In genomic region chr11:49083808-49084207, GRCm38 (mm10) we compare ENCODE assay signal across 28 mouse cellular contexts. TPM values are rescaled to one million over a fixed set of nuclear protein-coding genes. Genes with fewer than 3 reads are reported as not detected.
DNase-seq lines count a peak whose midpoint lies in the region; ATAC-seq and TF ChIP-seq lines count a peak whose summit lies in the region.
"Had no signal": no experiment of that assay in that cellular context is flagged by ENCODE, and none has a peak within 500 bp of the region (broad histone marks: within the 10 kb centered on the region; RNA-seq: fewer than 3 reads in every experiment).

No protein-coding gene starts in this region.

- no peaks in the 10 kb centered on the region for H3K79me2 ChIP-seq in heart, adult 2 months (replicated peaks; ENCODE audit: control insufficient read depth, insufficient read depth, low read length)
- H3K79me2 ChIP-seq in MEL (ENCODE audit: control insufficient read depth, insufficient read depth, low read length, poor library complexity) = peaks cover 15% of the 10 kb centered on the region
- peaks cover 68% of the 10 kb centered on the region for H3K79me2 ChIP-seq in macrophage (ENCODE audit: inconsistent target)

- no peak for TF ChIP-seq EP300 in heart, adult 2 months (IDR thresholded peaks at IDR 0.05; ENCODE audit: insufficient read depth, low read depth, low read length)
- TF ChIP-seq EP300 in MEL (IDR thresholded peaks at IDR 0.05; ENCODE audit: low read depth in 1 of 2, low read length in 2 of 2) = peak; percentile 99 to 100

- TF ChIP-seq CTCF in heart, adult 2 months (IDR thresholded peaks at IDR 0.05) = no peak
- no peak for TF ChIP-seq CTCF in MEL (IDR thresholded peaks at IDR 0.05 in 2 of 3, conservative IDR thresholded peaks at IDR 0.05 in 1 of 3; ENCODE audit: control insufficient read depth in 1 of 3, insufficient read depth in 1 of 3, low read depth in 2 of 3, low read length in 3 of 3, poor library complexity in 1 of 3, severe bottlenecking in 1 of 3)

- no peak for TF ChIP-seq RAD21 in MEL (IDR thresholded peaks at IDR 0.05; ENCODE audit: low read depth, low read length)

- peaks cover 14% of the 10 kb centered on the region for H3K36me3 ChIP-seq in heart, adult 2 months (ENCODE audit: control insufficient read depth, insufficient read depth, low read length)
- peaks cover 0 to 74% of the 10 kb centered on the region in 2 experiments; a peak in 3 of 4 replicates for H3K36me3 ChIP-seq in MEL (ENCODE audit: control insufficient read depth in 1 of 2, insufficient read depth in 2 of 2, low read length in 2 of 2)
- H3K36me3 ChIP-seq in liver, embryonic 11.5 days (ENCODE audit: control insufficient read depth, insufficient read depth, low read length) = no peaks in the 10 kb centered on the region
- H3K36me3 ChIP-seq in macrophage (ENCODE audit: inconsistent target) = no peaks in the 10 kb centered on the region
- H3K36me3 ChIP-seq in midbrain, embryonic 10.5 days = no peaks in the 10 kb centered on the region
- H3K36me3 ChIP-seq: embryonic facial prominence, embryonic 13.5 days; hindbrain, embryonic 10.5 days; limb, embryonic 15.5 days had no signal

- peaks cover 28% of the 10 kb centered on the region for H3K4me1 ChIP-seq in heart, adult 2 months (ENCODE audit: control insufficient read depth, insufficient read depth, low read length)
- H3K4me1 ChIP-seq in MEL (ENCODE audit: control insufficient read depth in 1 of 2, insufficient read depth in 2 of 2, low read length in 2 of 2) = peaks cover 56 to 71% of the 10 kb centered on the region in 2 experiments
- peaks cover 43% of the 10 kb centered on the region for H3K4me1 ChIP-seq in liver, embryonic 11.5 days (replicated peaks; ENCODE audit: control insufficient read depth, insufficient read depth, low read length)
- H3K4me1 ChIP-seq in midbrain, embryonic 10.5 days = peaks cover 8% of the 10 kb centered on the region

- TF ChIP-seq POLR2A in heart, adult 2 months (IDR thresholded peaks at IDR 0.05; ENCODE audit: insufficient read depth, low read depth, low read length) = no peak
- TF ChIP-seq POLR2A in MEL (IDR thresholded peaks at IDR 0.05; ENCODE audit: control insufficient read depth in 1 of 2, insufficient read depth in 1 of 2, low read depth in 1 of 2, low read length in 2 of 2, poor library complexity in 1 of 2) = peak in 1 of 2 experiments; percentile 78; a peak in 2 of 4 replicates

- peak overlapping the region; percentile 34; the same call in 1 of the 2 replicates for H3K27ac ChIP-seq in heart, adult 2 months
- peak overlapping the region; percentile 98 for H3K27ac ChIP-seq in MEL (ENCODE audit: control insufficient read depth, low read depth, low read length)
- peak overlapping the region; percentile 71 for H3K27ac ChIP-seq in liver, embryonic 11.5 days (ENCODE audit: low read depth, low read length)
- peak overlapping the region; percentile 51 for H3K27ac ChIP-seq in macrophage
- H3K27ac ChIP-seq in midbrain, embryonic 10.5 days (replicated peaks) = no peak overlapping the region
- H3K27ac ChIP-seq: embryonic facial prominence, embryonic 13.5 days; hindbrain, embryonic 10.5 days; hindbrain, postnatal 0 days; layer of hippocampus, adult 2 months; limb, embryonic 15.5 days had no signal

- H3K4me2 ChIP-seq in liver, embryonic 11.5 days = no peak overlapping the region
- H3K4me2 ChIP-seq: embryonic facial prominence, embryonic 13.5 days; limb, embryonic 15.5 days; midbrain, embryonic 11.5 days had no signal

- ATAC-seq in liver, embryonic 11.5 days (replicated peaks; ENCODE audit: low FRiP score) = peak; percentile 61
- ATAC-seq: hindbrain, postnatal 0 days had no signal

- H3K9ac ChIP-seq in heart, adult 2 months (ENCODE audit: low read depth, low read length) = no peak overlapping the region
- H3K9ac ChIP-seq in MEL (ENCODE audit: control insufficient read depth, low read depth, low read length, poor library complexity, severe bottlenecking) = peak overlapping the region; percentile 59
- H3K9ac ChIP-seq in liver, embryonic 11.5 days (ENCODE audit: low read depth, low read length) = no peak overlapping the region
- H3K9ac ChIP-seq: embryonic facial prominence, embryonic 13.5 days; limb, embryonic 15.5 days had no signal

- intact Hi-C loops in heart, adult 2 months (cut with DNase I) = no loop called here
- intact Hi-C loops in heart, postnatal 10 days (cut with DNase I) = no loop called here

- no peak overlapping the region for H3K4me3 ChIP-seq in heart, adult 2 months
- H3K4me3 ChIP-seq in MEL (ENCODE audit: control insufficient read depth in 1 of 2, insufficient read depth in 1 of 2, low read depth in 2 of 2, low read length in 2 of 2) (peak overlapping the region; percentile 3 to 4; a peak in 3 of 4 replicates), macrophage (ENCODE audit: inconsistent target) (no peak overlapping the region)
- no peak overlapping the region for H3K4me3 ChIP-seq in liver, embryonic 11.5 days (ENCODE audit: low read depth, low read length)
- no peak overlapping the region for H3K4me3 ChIP-seq in midbrain, embryonic 10.5 days
- H3K4me3 ChIP-seq: embryonic facial prominence, embryonic 13.5 days; gastrocnemius, adult 2 months; hindbrain, embryonic 10.5 days; layer of hippocampus, adult 2 months; limb, embryonic 15.5 days had no signal

- DNase-seq in heart, adult 2 months = no peak
- no peak for DNase-seq in heart, postnatal 10 days
- DNase-seq in MEL (ENCODE audit: low read depth, low spot score) = peak; percentile 95
- no peak for DNase-seq in liver, embryonic 11.5 days (ENCODE audit: low spot score)
- DNase-seq in thymus, postnatal 0 days (ENCODE audit: low spot score) = no peak
- no peak for DNase-seq in thymus, postnatal 25 days
- DNase-seq in midbrain, embryonic 10.5 days (ENCODE audit: low spot score) = no peak
- DNase-seq: adrenal gland, adult 8-10 months; cerebellum, adult 9-10 months; gastrocnemius, adult 2 months; kidney, adult 18-20 months; kidney, postnatal 10 days; layer of hippocampus, postnatal 36 days; lung, postnatal 10 days; thymus, adult 2 months had no signal

- H3K9me3 ChIP-seq in MEL (replicated peaks; ENCODE audit: insufficient read depth, low read length) = no peaks in the 10 kb centered on the region
- no peaks in the 10 kb centered on the region for H3K9me3 ChIP-seq in liver, embryonic 11.5 days (ENCODE audit: control insufficient read depth, low read length)
- H3K9me3 ChIP-seq in midbrain, embryonic 10.5 days (replicated peaks) = no peaks in the 10 kb centered on the region
- H3K9me3 ChIP-seq: embryonic facial prominence, embryonic 13.5 days; hindbrain, embryonic 10.5 days; limb, embryonic 15.5 days had no signal

- no peaks in the 10 kb centered on the region for H3K27me3 ChIP-seq in heart, adult 2 months (ENCODE audit: control insufficient read depth, insufficient read depth, low read length)
- no peaks in the 10 kb centered on the region for H3K27me3 ChIP-seq in MEL (ENCODE audit: control insufficient read depth in 1 of 2, insufficient read depth in 2 of 2, low read length in 2 of 2)
- no peaks in the 10 kb centered on the region for H3K27me3 ChIP-seq in liver, embryonic 11.5 days (replicated peaks; ENCODE audit: control insufficient read depth, insufficient read depth, low read length)
- H3K27me3 ChIP-seq in midbrain, embryonic 10.5 days (ENCODE audit: low read depth, poor library complexity, severe bottlenecking) = no peaks in the 10 kb centered on the region
- H3K27me3 ChIP-seq: embryonic facial prominence, embryonic 13.5 days; limb, embryonic 15.5 days; Patski had no signal

- 72% methylated on average over 3 of the region's 3 CpGs for WGBS in heart, adult 2 months
- WGBS in liver, embryonic 11.5 days = 33% methylated on average over 3 of the region's 3 CpGs
- 58% methylated on average over 3 of the region's 3 CpGs for WGBS in macrophage (ENCODE audit: missing documents)
- WGBS in midbrain, embryonic 10.5 days = 89% methylated on average over 3 of the region's 3 CpGs

RNA-seq across cellular contexts. Expression of gene Ifi47, which starts 7.4 kb away (rescaled TPM):
- total RNA-seq in heart, adult 2 months (2021) = 1 to 10 TPM; 2.5 to 3.3 TPM
- polyA plus RNA-seq in heart, adult 2 months (2012; rRNA removed) = 2.6 and 3.3 TPM in 2 replicates
- 1 to 10 TPM; 1.7 to 2.2 TPM for total RNA-seq in heart, postnatal 10 days (2021)
- total RNA-seq in MEL (2012; rRNA removed) = 35.2 and 48.0 TPM in 2 replicates
- 10 to 100 TPM in 1 of 2 experiments, not detected in 1; 26.4 TPM for polyA plus RNA-seq in MEL (2012; ENCODE audit: insufficient read depth in 1 of 2, insufficient read length in 2 of 2, low read depth in 1 of 2, low replicate concordance in 2 of 2, missing spikeins in 1 of 2)
- 6.0 and 8.2 TPM in 2 replicates for polyA plus RNA-seq in liver, embryonic 11.5 days (2014; fragmentation: Nextera tagmentation; extraction: Ambion mirVana)
- 100 to 1,000 TPM in 13 of 26 experiments, 10 to 100 TPM in 11, 1 to 10 TPM in 2; 6.9 to 403 (median 98.1) TPM for total RNA-seq in macrophage (2018; cell fraction: chromatin; rRNA removed)
- total RNA-seq in macrophage (2018; cell fraction: cytosol; rRNA removed) = 100 to 1,000 TPM in 15 of 26 experiments, 10 to 100 TPM in 11; 52.2 to 394 (median 215) TPM
- total RNA-seq in macrophage (2018; cell fraction: nucleus; rRNA removed) = 100 to 1,000 TPM in 16 of 26 experiments, 10 to 100 TPM in 10; 27.4 to 356 (median 184) TPM
- 34.8 to 249 TPM (median 64.0 TPM) in 3 replicates for polyA plus RNA-seq in macrophage (2018)
- 87.1 and 88.7 TPM in 2 replicates for polyA plus RNA-seq in thymus, postnatal 0 days (2015; fragmentation: Nextera tagmentation; extraction: Ambion mirVana)
- 0.14 and 0.25 TPM in 2 replicates for polyA plus RNA-seq in midbrain, embryonic 10.5 days (2016; fragmentation: Nextera tagmentation; extraction: Ambion mirVana)

RNA-seq across cellular contexts. Expression of gene Tgtp2, which starts 19.8 kb away (rescaled TPM):
- 1 to 10 TPM; 1.2 to 6.9 TPM for total RNA-seq in heart, adult 2 months (2021)
- polyA plus RNA-seq in heart, adult 2 months (2012; rRNA removed) = 7.2 and 10.3 TPM in 2 replicates
- not detected for total RNA-seq in heart, postnatal 10 days (2021)
- total RNA-seq in MEL (2012; rRNA removed) = 0.75 and 0.77 TPM in 2 replicates
- polyA plus RNA-seq in MEL (2012; ENCODE audit: insufficient read depth in 1 of 2, insufficient read length in 2 of 2, low read depth in 1 of 2, low replicate concordance in 2 of 2, missing spikeins in 1 of 2) (under 1 TPM in 1 of 2 experiments, not detected in 1; 0.54 TPM), macrophage (2018) (27.3 to 134 TPM (median 32.0 TPM) in 3 replicates)
- polyA plus RNA-seq in liver, embryonic 11.5 days (2014; fragmentation: Nextera tagmentation; extraction: Ambion mirVana) = 0.23 and 0.58 TPM in 2 replicates
- 100 to 1,000 TPM in 13 of 26 experiments, 10 to 100 TPM in 8, 1 to 10 TPM in 5; 3.2 to 381 (median 96.4) TPM for total RNA-seq in macrophage (2018; cell fraction: chromatin; rRNA removed)
- 100 to 1,000 TPM in 14 of 26 experiments, 10 to 100 TPM in 12; 22.0 to 727 (median 214) TPM for total RNA-seq in macrophage (2018; cell fraction: cytosol; rRNA removed)
- total RNA-seq in macrophage (2018; cell fraction: nucleus; rRNA removed) = 100 to 1,000 TPM in 15 of 26 experiments, 10 to 100 TPM in 11; 14.5 to 657 (median 295) TPM
- polyA plus RNA-seq in thymus, postnatal 0 days (2015; fragmentation: Nextera tagmentation; extraction: Ambion mirVana) = 58.7 and 59.3 TPM in 2 replicates
- polyA plus RNA-seq in midbrain, embryonic 10.5 days (2016; fragmentation: Nextera tagmentation; extraction: Ambion mirVana) = not detected in 2 replicates
- total RNA-seq: hindbrain, postnatal 0 days had no signal
- polyA plus RNA-seq: heart, embryonic 14.5 days; hindbrain, embryonic 10.5 days; midbrain, embryonic 11.5 days; neural tube, embryonic 11.5 days had no signal

RNA-seq across cellular contexts. Expression of gene Olfr1396, which starts 30.9 kb away (rescaled TPM):
- total RNA-seq in heart, adult 2 months (2021) = 1 to 10 TPM in 1 of 2 experiments, under 1 TPM in 1; 0.97 to 1.4 TPM
- polyA plus RNA-seq in heart, adult 2 months (2012; rRNA removed) = 4.4 and 9.7 TPM in 2 replicates
- total RNA-seq in heart, postnatal 10 days (2021) = 1 to 10 TPM; 1.1 to 1.5 TPM
- not detected in 2 replicates for total RNA-seq in MEL (2012; rRNA removed)
- polyA plus RNA-seq in MEL (2012; ENCODE audit: insufficient read depth in 1 of 2, insufficient read length in 2 of 2, low read depth in 1 of 2, low replicate concordance in 2 of 2, missing spikeins in 1 of 2) = under 1 TPM in 1 of 2 experiments, not detected in 1; 0.06 TPM
- not detected in 2 replicates for polyA plus RNA-seq in liver, embryonic 11.5 days (2014; fragmentation: Nextera tagmentation; extraction: Ambion mirVana)
- under 1 TPM in 2 of 26 experiments, not detected in 24; 0.38 to 0.63 TPM for total RNA-seq in macrophage (2018; cell fraction: chromatin; rRNA removed)
- not detected for total RNA-seq in macrophage (2018; cell fraction: cytosol; rRNA removed)
- under 1 TPM in 2 of 26 experiments, not detected in 24; 0.14 to 0.36 TPM for total RNA-seq in macrophage (2018; cell fraction: nucleus; rRNA removed)
- not detected in 3 replicates for polyA plus RNA-seq in macrophage (2018)
- polyA plus RNA-seq in thymus, postnatal 0 days (2015; fragmentation: Nextera tagmentation; extraction: Ambion mirVana) = 0.10 and 0.16 TPM in 2 replicates
- polyA plus RNA-seq in midbrain, embryonic 10.5 days (2016; fragmentation: Nextera tagmentation; extraction: Ambion mirVana) = not detected in 2 replicates
- total RNA-seq: gastrocnemius, adult 2 months; granulocyte monocyte progenitor cell, adult 5-6 weeks; hindbrain, postnatal 0 days; layer of hippocampus, adult 2 months; layer of hippocampus, postnatal 36 days; left cerebral cortex, postnatal 36 days had no signal
- polyA plus RNA-seq: embryonic facial prominence, embryonic 13.5 days; heart, embryonic 14.5 days; hindbrain, embryonic 10.5 days; hindbrain, postnatal 0 days; limb, embryonic 15.5 days; midbrain, embryonic 11.5 days; neural tube, embryonic 11.5 days; Patski; stomach, embryonic 14.5 days had no signal

RNA-seq across cellular contexts. Expression of gene 9930111J21Rik2, which starts 32.8 kb away (rescaled TPM):
- total RNA-seq in heart, adult 2 months (2021) = 1 to 10 TPM; 5.5 to 7.1 TPM
- 1.9 and 4.9 TPM in 2 replicates for polyA plus RNA-seq in heart, adult 2 months (2012; rRNA removed)
- total RNA-seq in heart, postnatal 10 days (2021) = 1 to 10 TPM; 6.8 to 7.3 TPM
- 0.08 and 0.16 TPM in 2 replicates for total RNA-seq in MEL (2012; rRNA removed)
- polyA plus RNA-seq in MEL (2012; ENCODE audit: insufficient read depth in 1 of 2, insufficient read length in 2 of 2, low read depth in 1 of 2, low replicate concordance in 2 of 2, missing spikeins in 1 of 2) = under 1 TPM in 1 of 2 experiments, not detected in 1; 0.04 TPM
- polyA plus RNA-seq in liver, embryonic 11.5 days (2014; fragmentation: Nextera tagmentation; extraction: Ambion mirVana) = 0.30 and 0.31 TPM in 2 replicates
- 100 to 1,000 TPM in 21 of 26 experiments, 10 to 100 TPM in 5; 39.0 to 542 (median 279) TPM for total RNA-seq in macrophage (2018; cell fraction: chromatin; rRNA removed)
- 100 to 1,000 TPM in 19 of 26 experiments, 10 to 100 TPM in 7; 41.5 to 220 (median 127) TPM for total RNA-seq in macrophage (2018; cell fraction: cytosol; rRNA removed)
- 100 to 1,000 TPM in 19 of 26 experiments, 10 to 100 TPM in 7; 48.5 to 419 (median 203) TPM for total RNA-seq in macrophage (2018; cell fraction: nucleus; rRNA removed)
- 39.3 to 117 TPM (median 92.6 TPM) in 3 replicates for polyA plus RNA-seq in macrophage (2018)
- polyA plus RNA-seq in thymus, postnatal 0 days (2015; fragmentation: Nextera tagmentation; extraction: Ambion mirVana) = 1.1 and 1.5 TPM in 2 replicates
- 0.17 and 0.21 TPM in 2 replicates for polyA plus RNA-seq in midbrain, embryonic 10.5 days (2016; fragmentation: Nextera tagmentation; extraction: Ambion mirVana)

RNA-seq across cellular contexts. Expression of gene Olfr1395, which starts 58.3 kb away (rescaled TPM):
- total RNA-seq in heart, adult 2 months (2021) = not detected
- polyA plus RNA-seq in heart, adult 2 months (2012; rRNA removed) = 0.12 TPM in 1 of 2 replicates, not detected in the other
- total RNA-seq in heart, postnatal 10 days (2021) = not detected
- not detected in 2 replicates for total RNA-seq in MEL (2012; rRNA removed)
- not detected for polyA plus RNA-seq in MEL (2012; ENCODE audit: insufficient read depth in 1 of 2, insufficient read length in 2 of 2, low read depth in 1 of 2, low replicate concordance in 2 of 2, missing spikeins in 1 of 2)
- polyA plus RNA-seq in liver, embryonic 11.5 days (2014; fragmentation: Nextera tagmentation; extraction: Ambion mirVana) = not detected in 2 replicates
- 1 to 10 TPM in 6 of 26 experiments, under 1 TPM in 4, not detected in 16; 0.63 to 2.4 (median 1.2) TPM for total RNA-seq in macrophage (2018; cell fraction: chromatin; rRNA removed)
- under 1 TPM in 6 of 26 experiments, not detected in 20; 0.06 to 0.10 (median 0.07) TPM for total RNA-seq in macrophage (2018; cell fraction: cytosol; rRNA removed)
- total RNA-seq in macrophage (2018; cell fraction: nucleus; rRNA removed) = under 1 TPM in 8 of 26 experiments, not detected in 18; 0.15 to 0.72 (median 0.36) TPM
- not detected in 3 replicates for polyA plus RNA-seq in macrophage (2018)
- polyA plus RNA-seq in thymus, postnatal 0 days (2015; fragmentation: Nextera tagmentation; extraction: Ambion mirVana) = not detected in 2 replicates
- not detected in 2 replicates for polyA plus RNA-seq in midbrain, embryonic 10.5 days (2016; fragmentation: Nextera tagmentation; extraction: Ambion mirVana)
- total RNA-seq: adrenal gland, adult 8-10 months; gastrocnemius, adult 2 months; granulocyte monocyte progenitor cell, adult 5-6 weeks; hindbrain, postnatal 0 days; layer of hippocampus, adult 2 months; layer of hippocampus, postnatal 36 days; left cerebral cortex, postnatal 36 days had no signal
- polyA plus RNA-seq: embryonic facial prominence, embryonic 13.5 days; heart, embryonic 14.5 days; hindbrain, embryonic 10.5 days; hindbrain, postnatal 0 days; limb, embryonic 15.5 days; midbrain, embryonic 11.5 days; neural tube, embryonic 11.5 days; Patski; stomach, embryonic 14.5 days; thymus, adult 2 months had no signal

Comparison
In these comparisons a context has a peak if more than half of its experiments do, and no peak if none do; other contexts are left out.
1. H3K4me3 ChIP-seq: peak in MEL (2 of 2); none in heart, adult 2 months (single experiment), liver, embryonic 11.5 days (single experiment), macrophage (single experiment) and midbrain, embryonic 10.5 days (single experiment).